Mouse (Mus musculus) lung, adult 2 months (tissue): Measurements from ENCODE around the gene Tpcn2.

Experiments used
- CTCF ChIP-seq: fragments of 200-500 bp; IDR thresholded peaks from 2 replicates; pipeline ENCODE4 v1.5.1; 2011; ENCODE audit warnings: mild to moderate bottlenecking, low read length, control low read depth; ENCODE audit not compliant: insufficient read depth
- POLR2A ChIP-seq: fragments of 200-500 bp; IDR thresholded peaks from 2 replicates; pipeline ENCODE4 v1.6.1; 2011; ENCODE audit warnings: low read depth, mild to moderate bottlenecking, control low read depth, low read length, borderline replicate concordance; ENCODE audit errors: extremely low read depth

DNA sequence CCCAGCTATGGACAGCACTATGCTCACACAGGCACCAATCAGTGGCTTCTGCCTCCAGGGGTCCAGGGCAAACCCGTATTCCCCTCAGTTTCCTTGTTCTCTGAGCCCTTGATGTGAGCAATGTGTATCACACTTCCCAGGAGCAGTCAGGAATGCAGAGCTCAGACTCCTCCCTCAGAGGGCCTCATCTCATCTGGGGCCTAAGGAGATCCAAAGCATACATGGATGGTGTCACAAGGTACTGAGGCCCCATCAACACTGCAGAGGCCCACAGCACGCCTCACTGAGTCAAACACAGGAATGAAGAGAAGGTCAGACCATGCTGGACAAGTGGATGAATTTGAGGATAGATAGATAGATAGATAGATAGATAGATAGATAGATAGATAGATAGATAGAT lies 8.9 kb upstream of the Tpcn2 start:
- TF ChIP-seq CTCF (no peak), POLR2A (no peak)
